ENCODE assay signal across 8 mouse cellular contexts in genomic region chr16:23982891-23983588, GRCm38 (mm10). TPM values are rescaled to one million over a fixed set of nuclear protein-coding genes. Genes with fewer than 3 reads are reported as not detected.
DNase-seq lines count a peak whose midpoint lies in the region; ATAC-seq and TF ChIP-seq lines count a peak whose summit lies in the region.

No protein-coding gene starts in this region.

- peak overlapping the region; percentile 48 for H3K4me3 ChIP-seq in embryonic facial prominence, embryonic 13.5 days
- peak overlapping the region; percentile 48 to 53 for H3K4me3 ChIP-seq in heart, embryonic 14.5 days (ENCODE audit: control insufficient read depth in 1 of 2, insufficient read depth in 1 of 2, low read depth in 1 of 2, low read length in 2 of 2)
- H3K4me3 ChIP-seq in lung, adult 2 months (replicated peaks; ENCODE audit: extremely low read depth, low read depth, low read length) = peak overlapping the region; percentile 56

- DNase-seq in lung, adult 18-20 months = peak; percentile 69 to 76
- no peak for DNase-seq in lung, postnatal 25 days (ENCODE audit: low spot score)
- DNase-seq in kidney, postnatal 10 days = peak; percentile 93
- peak; percentile 76 for DNase-seq in lung, adult 2 months
- DNase-seq in ovary, postnatal 36 days (ENCODE audit: low spot score) = peak; percentile 79
- DNase-seq in thymus, postnatal 36 days = peak; percentile 83 to 84

- ATAC-seq in embryonic facial prominence, embryonic 13.5 days (ENCODE audit: insufficient number of reproducible peaks, insufficient read depth, low FRiP score, low TSS enrichment, low read depth) = no peak
- ATAC-seq in heart, embryonic 14.5 days (ENCODE audit: insufficient number of reproducible peaks, insufficient read depth, low FRiP score, low read depth) = no peak

- peak; percentile 60 for TF ChIP-seq CTCF in lung, adult 2 months (IDR thresholded peaks at IDR 0.05; ENCODE audit: insufficient read depth, low read length)

- peak overlapping the region; percentile 58 for H3K9ac ChIP-seq in embryonic facial prominence, embryonic 13.5 days
- H3K9ac ChIP-seq in heart, embryonic 14.5 days (ENCODE audit: low read length) = peak overlapping the region; percentile 67

- WGBS in embryonic facial prominence, embryonic 13.5 days = 1% methylated on average over 33 of the region's 33 CpGs
- under 1% methylated on average over 33 of the region's 33 CpGs for WGBS in heart, embryonic 14.5 days
- 3% methylated on average over 33 of the region's 33 CpGs for WGBS in lung, adult 2 months

- H3K9me3 ChIP-seq in embryonic facial prominence, embryonic 13.5 days = no peaks in the 10 kb centered on the region
- H3K9me3 ChIP-seq in heart, embryonic 14.5 days (ENCODE audit: control insufficient read depth, low read length) = no peaks in the 10 kb centered on the region

- peak overlapping the region; percentile 39 for H3K27ac ChIP-seq in embryonic facial prominence, embryonic 13.5 days
- H3K27ac ChIP-seq in heart, embryonic 14.5 days (replicated peaks in 1 of 2; ENCODE audit: control insufficient read depth in 1 of 2, insufficient read depth in 1 of 2, low read depth in 2 of 2, low read length in 2 of 2) = peak overlapping the region; percentile 51 to 57; a peak in 3 of 4 replicates

- H3K4me1 ChIP-seq in embryonic facial prominence, embryonic 13.5 days = peaks cover 64% of the 10 kb centered on the region
- H3K4me1 ChIP-seq in heart, embryonic 14.5 days (ENCODE audit: control insufficient read depth in 2 of 2, insufficient read depth in 2 of 2, low read length in 2 of 2) = peaks cover 13 to 37% of the 10 kb centered on the region in 2 experiments
- H3K4me1 ChIP-seq in lung, adult 2 months (ENCODE audit: control insufficient read depth, insufficient read depth, low read length) = peaks cover 22% of the 10 kb centered on the region

- H3K36me3 ChIP-seq in embryonic facial prominence, embryonic 13.5 days = no peaks in the 10 kb centered on the region
- no peaks in the 10 kb centered on the region for H3K36me3 ChIP-seq in heart, embryonic 14.5 days (ENCODE audit: control insufficient read depth, insufficient read depth, low read length)

- TF ChIP-seq POLR2A in lung, adult 2 months (IDR thresholded peaks at IDR 0.05; ENCODE audit: borderline replicate concordance, extremely low read depth, low read depth, low read length) = 0 out of 2 replicates have a peak, but pooled peaks have one; percentile 18

- peaks cover 31% of the 10 kb centered on the region for H3K27me3 ChIP-seq in embryonic facial prominence, embryonic 13.5 days
- 0 out of 2 replicates have a peak, but pooled peaks cover 7% of the 10 kb centered on the region for H3K27me3 ChIP-seq in heart, embryonic 14.5 days (ENCODE audit: control insufficient read depth, insufficient read depth, low read length)

- peak overlapping the region; percentile 92 for H3K4me2 ChIP-seq in embryonic facial prominence, embryonic 13.5 days
- H3K4me2 ChIP-seq in heart, embryonic 14.5 days (ENCODE audit: low read length) = peak overlapping the region; percentile 99

RNA-seq across cellular contexts. Expression of gene Gm37419, which starts 5.2 kb away (rescaled TPM):
- not detected in 2 replicates for polyA plus RNA-seq in embryonic facial prominence, embryonic 13.5 days (2015; fragmentation: Nextera tagmentation; extraction: Ambion mirVana)
- polyA plus RNA-seq in heart, embryonic 14.5 days (2014; fragmentation: Nextera tagmentation; extraction: Ambion mirVana) = not detected in 2 replicates
- polyA plus RNA-seq in lung, adult 2 months (2012; rRNA removed) = not detected in 2 replicates

RNA-seq across cellular contexts. Expression of gene Bcl6, which starts 5.6 kb away (rescaled TPM):
- polyA plus RNA-seq in embryonic facial prominence, embryonic 13.5 days (2015; fragmentation: Nextera tagmentation; extraction: Ambion mirVana) = 1.8 TPM in 2 replicates
- 0.27 and 0.49 TPM in 2 replicates for polyA plus RNA-seq in heart, embryonic 14.5 days (2014; fragmentation: Nextera tagmentation; extraction: Ambion mirVana)
- 26.0 and 28.2 TPM in 2 replicates for polyA plus RNA-seq in lung, adult 2 months (2012; rRNA removed)

RNA-seq across cellular contexts. Expression of gene Rtp2, which starts 50.8 kb away (rescaled TPM):
- polyA plus RNA-seq in embryonic facial prominence, embryonic 13.5 days (2015; fragmentation: Nextera tagmentation; extraction: Ambion mirVana) = 0.79 and 2.4 TPM in 2 replicates
- polyA plus RNA-seq in heart, embryonic 14.5 days (2014; fragmentation: Nextera tagmentation; extraction: Ambion mirVana) = not detected in 2 replicates
- not detected in 2 replicates for polyA plus RNA-seq in lung, adult 2 months (2012; rRNA removed)
